ENCODE assay signal across 8 mouse cellular contexts in the genomic region with DNA sequence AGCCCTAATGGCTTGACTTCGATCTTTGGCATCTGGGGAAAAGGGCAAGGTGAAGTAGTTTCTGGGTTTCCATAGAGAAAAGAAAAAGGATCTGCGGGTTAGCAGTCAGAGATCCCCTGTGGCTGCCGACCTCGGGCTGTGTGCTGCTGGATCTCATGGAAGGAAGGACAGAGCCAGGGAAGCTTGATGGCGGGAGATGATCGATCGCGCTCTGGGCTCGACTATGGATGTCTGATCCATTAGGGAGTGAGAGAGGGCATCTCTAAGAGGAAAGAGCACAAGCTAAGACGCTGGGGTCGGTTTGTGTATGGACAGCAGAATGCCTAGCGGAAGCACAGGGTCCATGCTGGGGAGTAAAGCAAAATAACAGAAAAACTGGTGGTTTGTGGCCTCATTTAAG. TPM values are rescaled to one million over a fixed set of nuclear protein-coding genes. Genes with fewer than 3 reads are reported as not detected.
A peak's percentile ranks its signal among the peaks of the same experiment; 100 is the strongest.
DNase-seq lines count a peak whose midpoint lies in the region; ATAC-seq lines count a peak whose summit lies in the region.

No protein-coding gene starts in this region.

- no peaks in the 10 kb centered on the region for H3K9me3 ChIP-seq in limb, embryonic 10.5 days (replicated peaks)
- no peaks in the 10 kb centered on the region for H3K9me3 ChIP-seq in neural tube, embryonic 13.5 days

- H3K4me3 ChIP-seq in limb, embryonic 10.5 days, result 0 out of 2 replicates have a peak overlapping the region, but pooled peaks have one; percentile 20
- H3K4me3 ChIP-seq in neural tube, embryonic 13.5 days, result peak overlapping the region; percentile 16; the same call in 1 of the 2 replicates

- 47% methylated on average over 12 of the region's 12 CpGs for WGBS in limb, embryonic 10.5 days
- 54% methylated on average over 12 of the region's 12 CpGs for WGBS in neural tube, embryonic 13.5 days

- peaks cover 5% of the 10 kb centered on the region; the same call in 1 of the 2 replicates for H3K4me1 ChIP-seq in limb, embryonic 10.5 days
- H3K4me1 ChIP-seq in neural tube, embryonic 13.5 days (replicated peaks), result no peaks in the 10 kb centered on the region

- no peaks in the 10 kb centered on the region for H3K27me3 ChIP-seq in limb, embryonic 10.5 days (ENCODE audit: low read depth, poor library complexity, severe bottlenecking)
- H3K27me3 ChIP-seq in neural tube, embryonic 13.5 days, result no peaks in the 10 kb centered on the region

- ATAC-seq in neural tube, embryonic 13.5 days (ENCODE audit: low read depth), result no peak
- no peak for ATAC-seq in monocyte, adult 5-6 weeks (replicated peaks; ENCODE audit: insufficient number of reproducible peaks, low FRiP score, low TSS enrichment, poor library complexity, severe bottlenecking)

- H3K36me3 ChIP-seq in limb, embryonic 10.5 days, result no peaks in the 10 kb centered on the region
- H3K36me3 ChIP-seq in neural tube, embryonic 13.5 days, result no peaks in the 10 kb centered on the region

- H3K4me2 ChIP-seq in neural tube, embryonic 13.5 days, result peak overlapping the region; percentile 34

- peak; percentile 34 for DNase-seq in adrenal gland, postnatal 14 days
- no peak for DNase-seq in adrenal gland, postnatal 4 days (ENCODE audit: low spot score in 2 of 2)
- DNase-seq in ovary, adult 18-20 months (ENCODE audit: low spot score), result peak; percentile 24
- no peak for DNase-seq in ovary, postnatal 14 days (ENCODE audit: low spot score)
- DNase-seq in limb, embryonic 10.5 days (ENCODE audit: low spot score), result peak; percentile 63
- DNase-seq in right cerebral cortex, adult 2 months (ENCODE audit: low spot score in 2 of 2), result no peak

- no peak overlapping the region; the same call in 1 of the 2 replicates for H3K27ac ChIP-seq in limb, embryonic 10.5 days
- no peak overlapping the region for H3K27ac ChIP-seq in neural tube, embryonic 13.5 days (replicated peaks)

- no peak overlapping the region for H3K9ac ChIP-seq in neural tube, embryonic 13.5 days

RNA-seq across cellular contexts. Expression of gene Dapp1, which starts 11.4 kb away (rescaled TPM):
- total RNA-seq in adrenal gland, postnatal 14 days (2021), result 4.9 and 10.1 TPM in 2 replicates
- total RNA-seq in adrenal gland, postnatal 4 days (2021), result 10 to 100 TPM; 11.6 to 13.8 TPM
- polyA plus RNA-seq in limb, embryonic 10.5 days (2016; fragmentation: Nextera tagmentation; extraction: Ambion mirVana), result 1.7 and 1.9 TPM in 2 replicates
- polyA plus RNA-seq in neural tube, embryonic 13.5 days (2015; fragmentation: Nextera tagmentation; extraction: Ambion mirVana), result 1.7 TPM in 2 replicates
- total RNA-seq in monocyte, adult 5-6 weeks (2017), result 99.7 to 113 TPM (median 103 TPM) in 3 replicates

RNA-seq across cellular contexts. Expression of gene Lamtor3, which starts 51.6 kb away (rescaled TPM):
- 64.2 and 75.9 TPM in 2 replicates for total RNA-seq in adrenal gland, postnatal 14 days (2021)
- total RNA-seq in adrenal gland, postnatal 4 days (2021), result 10 to 100 TPM; 63.6 to 68.8 TPM
- 84.0 and 87.3 TPM in 2 replicates for polyA plus RNA-seq in limb, embryonic 10.5 days (2016; fragmentation: Nextera tagmentation; extraction: Ambion mirVana)
- 115 and 118 TPM in 2 replicates for polyA plus RNA-seq in neural tube, embryonic 13.5 days (2015; fragmentation: Nextera tagmentation; extraction: Ambion mirVana)
- 96.2 to 100 TPM (median 98.7 TPM) in 3 replicates for total RNA-seq in monocyte, adult 5-6 weeks (2017)

Comparison
In these comparisons a context has a peak if more than half of its experiments do, and no peak if none do; other contexts are left out.
1. DNase-seq: peak in adrenal gland, postnatal 14 days (single experiment), ovary, adult 18-20 months (single experiment) and limb, embryonic 10.5 days (single experiment); none in adrenal gland, postnatal 4 days (0 of 2), ovary, postnatal 14 days (single experiment) and right cerebral cortex, adult 2 months (0 of 2).